Mouse (Mus musculus): ENCODE measurements around the gene Rpl15.
"Not testable (repeated sequence)": the region's sequence is repeated elsewhere in the genome, so short reads cannot be mapped to it uniquely, and the experiment has no call there.

The Rpl15 gene

GRCm38 (mm10) chr14:18242638-18243130 lies 28.5 kb downstream of the Rpl15 start:
- DNase-seq (ENCODE audit: extremely low read depth, insufficient read length, low spot score), result no peak

GRCm38 (mm10) chr14:18241786-18242185 lies 29.4 kb downstream of the Rpl15 start:
- no peak for DNase-seq (ENCODE audit: extremely low read depth, insufficient read length, low spot score)

GRCm38 (mm10) chr14:18240132-18240531 lies 31.1 kb downstream of the Rpl15 start:
- no peak for DNase-seq (ENCODE audit: extremely low read depth, insufficient read length, low spot score)

DNA sequence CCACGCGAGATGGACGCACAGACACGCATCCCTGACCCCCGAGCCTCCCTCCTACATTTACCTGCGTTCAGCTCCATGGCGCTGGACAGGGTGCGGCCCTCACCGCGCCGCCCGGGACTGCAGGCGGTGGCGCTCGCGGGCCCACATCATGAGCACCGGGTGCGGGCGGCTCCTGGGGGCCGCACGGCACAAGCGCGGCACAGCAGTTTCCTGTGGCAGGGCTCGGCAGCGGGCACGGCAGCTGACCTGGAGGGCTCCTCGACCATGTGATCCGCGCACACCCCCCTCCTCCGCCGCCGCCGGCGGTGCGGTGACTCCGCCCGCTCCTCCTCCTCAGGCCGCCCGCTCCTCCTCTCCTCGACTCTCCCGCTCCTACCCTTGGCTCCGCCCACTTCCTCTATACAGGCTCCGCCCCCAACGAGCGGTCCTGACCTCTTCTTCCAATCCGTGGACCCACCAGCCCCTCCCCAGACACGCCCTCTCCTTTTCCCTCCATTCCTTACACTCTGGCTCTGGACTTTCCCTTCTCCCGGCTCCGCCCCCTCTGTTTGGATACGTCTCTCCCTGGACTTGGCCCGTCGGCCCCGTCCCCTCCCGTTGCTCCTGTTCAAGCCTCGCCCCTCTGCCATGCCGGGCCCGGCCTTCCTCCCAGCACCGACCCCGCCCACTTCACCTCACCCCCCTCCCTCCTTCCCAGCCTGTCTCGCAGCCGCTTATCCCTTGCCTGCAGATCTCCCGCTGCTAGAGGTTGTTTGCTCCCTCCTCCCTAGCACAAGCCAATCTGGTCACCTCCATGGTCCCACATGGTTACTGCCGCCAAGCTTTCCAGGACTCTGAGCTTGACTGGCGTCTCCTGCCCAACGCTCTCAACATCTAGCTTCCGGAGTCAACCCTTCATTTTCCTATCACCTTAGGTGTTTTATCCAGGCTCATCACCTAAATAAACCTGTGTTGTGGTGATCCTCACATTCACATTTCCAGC lies 32.1 kb downstream of the Rpl15 start, which contains the start of gene Nr1d2:
Nr1d2 (minus strand) TSS at position 378 of the 982 bp plus-strand sequence.
- DNase-seq (ENCODE audit: extremely low read depth, insufficient read length, low spot score), result peak; percentile 99

DNA sequence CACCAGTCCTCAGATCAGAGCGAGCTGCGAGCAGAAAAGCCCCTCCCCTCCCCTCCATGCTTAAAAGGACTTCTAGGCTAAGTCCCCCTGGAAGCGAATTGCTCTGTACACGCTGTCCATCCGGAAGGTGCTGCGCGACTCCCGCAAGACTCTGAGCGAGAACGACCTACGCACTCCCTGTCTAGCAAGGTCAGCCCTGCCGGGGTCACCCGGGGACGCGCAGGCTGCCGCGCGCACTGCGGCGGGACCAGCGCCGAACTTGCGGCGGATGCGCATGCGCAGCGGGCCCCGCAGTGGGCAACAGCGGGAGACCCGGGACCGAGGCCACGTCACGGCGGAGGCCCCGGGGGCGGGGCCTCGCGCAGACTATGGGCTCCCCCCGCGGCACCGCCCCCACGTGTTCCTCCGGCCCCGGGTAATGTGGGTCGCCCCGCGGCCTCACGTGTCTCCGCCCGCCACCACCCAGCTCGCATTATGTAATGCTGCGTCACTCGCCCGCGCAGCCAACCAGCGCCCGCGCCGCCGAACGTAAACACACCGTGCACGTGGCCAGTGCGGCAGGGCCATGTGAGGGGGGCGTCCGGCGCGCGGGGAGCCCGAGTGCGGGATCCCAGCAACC lies 33.0 kb downstream of the Rpl15 start:
- peak; percentile 97 for DNase-seq (ENCODE audit: extremely low read depth, insufficient read length, low spot score)

- DNase-seq (ENCODE audit: extremely low read depth, insufficient read length, low spot score), result no peak
Observed at GRCm38 (mm10) chr14:18237381-18237780, 33.8 kb downstream of the Rpl15 start.

- DNase-seq (ENCODE audit: extremely low read depth, insufficient read length, low spot score), result not testable (repeated sequence)
Observed at GRCm38 (mm10) chr14:18236496-18237235, 34.5 kb downstream of the Rpl15 start.

GRCm38 (mm10) chr14:18233981-18234960 lies 36.9 kb downstream of the Rpl15 start:
- peak; percentile 31 for DNase-seq (ENCODE audit: extremely low read depth, insufficient read length, low spot score)

DNA sequence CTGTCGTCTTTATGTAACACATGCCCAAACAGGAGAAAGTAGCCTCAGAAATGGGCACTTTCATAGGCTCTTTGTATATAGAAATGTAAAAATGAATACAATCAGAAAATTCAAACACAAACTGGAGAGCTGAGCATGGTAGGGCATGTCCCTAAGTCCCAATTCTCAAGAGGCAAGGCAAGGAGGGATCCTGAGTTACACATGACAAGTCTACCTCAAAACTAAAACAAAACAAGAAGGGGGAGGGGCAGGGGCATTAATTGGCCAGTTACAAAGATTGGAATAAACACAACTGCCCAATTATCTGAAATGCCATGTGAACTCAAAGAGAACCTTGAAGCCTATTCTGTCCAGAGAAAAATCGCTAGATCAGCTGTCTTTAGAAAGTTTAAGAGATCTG lies 38.1 kb downstream of the Rpl15 start:
- DNase-seq (ENCODE audit: extremely low read depth, insufficient read length, low spot score), result no peak

GRCm38 (mm10) chr14:18231866-18232265 lies 39.3 kb downstream of the Rpl15 start:
- not testable (repeated sequence) for DNase-seq (ENCODE audit: extremely low read depth, insufficient read length, low spot score)

DNA sequence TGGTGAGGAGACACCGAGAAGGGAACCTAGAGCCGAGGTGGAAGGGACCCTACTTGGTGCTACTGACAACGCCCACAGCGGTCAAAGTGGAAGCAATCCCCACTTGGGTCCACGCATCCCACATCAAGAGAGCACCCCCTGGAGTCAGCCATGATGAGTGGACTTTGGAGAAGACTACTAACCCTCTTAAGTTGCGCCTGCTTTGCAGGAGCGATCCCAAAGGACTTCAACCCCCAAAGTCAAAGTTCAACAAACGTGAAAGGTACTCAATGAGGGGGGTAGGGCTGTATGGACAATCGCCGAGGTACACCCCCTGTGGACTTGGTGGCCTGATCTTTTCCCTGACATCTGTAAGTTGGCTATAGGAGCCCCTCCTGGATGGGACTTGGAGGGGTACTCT lies 41.4 kb downstream of the Rpl15 start:
- DNase-seq (ENCODE audit: extremely low read depth, insufficient read length, low spot score), result not testable (repeated sequence)

GRCm38 (mm10) chr14:18226181-18226580 lies 45.0 kb downstream of the Rpl15 start:
- DNase-seq (ENCODE audit: extremely low read depth, insufficient read length, low spot score), result not testable (repeated sequence)

GRCm38 (mm10) chr14:18225431-18225830 lies 45.8 kb downstream of the Rpl15 start:
- DNase-seq (ENCODE audit: extremely low read depth, insufficient read length, low spot score), result not testable (repeated sequence)

DNA sequence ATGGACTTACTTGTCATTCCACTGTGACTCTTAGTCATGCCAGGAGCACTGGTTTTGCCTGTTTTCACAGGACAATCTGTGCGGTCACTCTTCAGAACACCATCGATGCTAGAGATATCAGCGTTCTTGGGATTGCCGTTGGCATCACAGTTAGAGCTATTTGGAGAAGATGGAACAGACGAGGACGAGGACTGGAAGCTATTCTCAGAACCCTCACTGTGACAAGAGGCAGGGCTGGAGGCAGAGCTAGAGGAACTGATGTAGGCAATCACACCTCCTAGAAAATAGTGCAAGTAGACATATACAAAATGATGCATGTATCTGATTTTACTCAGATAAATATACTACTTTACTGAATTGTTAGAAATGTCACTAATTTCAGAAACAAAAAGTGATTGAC lies 49.2 kb downstream of the Rpl15 start:
- no peak for DNase-seq (ENCODE audit: extremely low read depth, insufficient read length, low spot score)

Data from 3134 (cell line).